Mouse (Mus musculus) heart, postnatal 0 days (tissue): ENCODE results near the gene Npas3. TPM values are rescaled to one million over a fixed set of nuclear protein-coding genes. Genes with fewer than 3 reads are reported as not detected.

ENCODE experiments used
- ATAC-seq: fragments of 200-750 bp; cut with Nextera tagmentation; 2 replicates; pipeline ENCODE4 v1.8.0; 2017; ENCODE audit warnings: low read depth, moderate number of reproducible peaks, moderate library complexity; ENCODE audit not compliant: insufficient read depth
- DNase-seq: peaks from one replicate; pipeline ENCODE4 v3.0.0-alpha.2; 2016; ENCODE audit warnings: low spot score
- H3K27ac ChIP-seq: fragments of 300-500 bp; sonication (generic); 2 replicates; pipeline ENCODE4 v1.5.1; 2014; ENCODE audit warnings: low read depth, mild to moderate bottlenecking
- H3K27me3 ChIP-seq: fragments of 300-500 bp; sonication (generic); 2 replicates; pipeline ENCODE4 v1.6.1; 2014; ENCODE audit warnings: low read length, mixed read lengths; ENCODE audit not compliant: control insufficient read depth, insufficient read depth
- H3K36me3 ChIP-seq: fragments of 300-500 bp; sonication (generic); replicated peaks from 2 replicates; pipeline ENCODE4 v1.6.1; 2014; ENCODE audit warnings: low read length, mixed read lengths; ENCODE audit not compliant: control insufficient read depth, insufficient read depth
- H3K4me1 ChIP-seq: fragments of 300-500 bp; sonication (generic); 2 replicates; pipeline ENCODE4 v1.6.1; 2014; ENCODE audit warnings: antibody characterized with exemption; ENCODE audit not compliant: control insufficient read depth, insufficient read depth
- H3K4me2 ChIP-seq: fragments of 300-500 bp; sonication (generic); 2 replicates; pipeline ENCODE4 v1.6.1; 2014; ENCODE audit warnings: low read depth, mild to moderate bottlenecking, low read length, moderate library complexity
- H3K4me3 ChIP-seq: fragments of 300-500 bp; sonication (generic); 2 replicates; pipeline ENCODE4 v1.5.1; 2014; ENCODE audit warnings: low read depth, low read length
- H3K9ac ChIP-seq: fragments of 300-500 bp; sonication (generic); replicated peaks from 2 replicates; pipeline ENCODE4 v1.6.1; 2014; ENCODE audit warnings: low read depth, low read length, mixed read lengths
- H3K9me3 ChIP-seq: fragments of 300-500 bp; sonication (generic); replicated peaks from 2 replicates; pipeline ENCODE4 v1.6.1; 2016; ENCODE audit warnings: low read length; ENCODE audit not compliant: control insufficient read depth
- CTCF ChIP-seq: IDR thresholded peaks from 2 replicates; pipeline ENCODE4 v1.5.1; 2016; ENCODE audit warnings: antibody characterized with exemption, control low read depth, low read depth
- EP300 ChIP-seq: IDR thresholded peaks from 2 replicates; pipeline ENCODE4 v1.6.1; 2016; ENCODE audit warnings: antibody characterized with exemption, low read depth
- WGBS: fragments of 180-500 bp; shearing (Covaris S2); extraction: QIAGEN DNeasy Blood & Tissue Kit; methylation state at CpG from one replicate; pipeline ENCODE4 v1.1.7; 2014; 5-methylcytosine and 5-hydroxymethylcytosine counted together
- polyA plus RNA-seq: library from polyadenylated mRNA; unstranded; fragments of >200 nt; fragmentation: Nextera tagmentation; extraction: Ambion mirVana; gene quantifications from 2 replicates; pipeline ENCODE4 v1.2.1, GENCODE M21; 2015
- total RNA-seq: library from RNA; depleted of rRNA; stranded (reverse); fragments of >200 nt; gene quantifications from 2 replicates; pipeline ENCODE4 v1.2.3, GENCODE M21; 2014; ENCODE audit warnings: low replicate concordance

Gene Npas3
- total and polyA plus RNA-seq, 2 experiments from 2014 or later: 0.50 to 0.61 TPM

GRCm38 (mm10) chr12:53969378-53970174 is 721.1 kb downstream of the Npas3 start:
- 83% methylated on average over 10 of the region's 10 CpGs for WGBS
- DNase-seq (no peak), ATAC-seq (no peak)
- no peak for TF ChIP-seq EP300
- TF ChIP-seq CTCF: no peak
- no peak overlapping the region for H3K4me3 ChIP-seq
- no peak overlapping the region for H3K9ac ChIP-seq
- no peak overlapping the region for H3K4me2 ChIP-seq
- no peaks in the 10 kb centered on the region for H3K4me1 ChIP-seq
- no peaks in the 10 kb centered on the region for H3K9me3 ChIP-seq
- H3K27ac ChIP-seq: no peak overlapping the region
- H3K27me3 ChIP-seq: no peaks in the 10 kb centered on the region
- no peaks in the 10 kb centered on the region for H3K36me3 ChIP-seq

- ATAC-seq: no peak
- Histone ChIP-seq H3K36me3 (no peaks in the 10 kb centered on the region), H3K9ac (no peak overlapping the region), H3K4me3 (no peak overlapping the region), H3K27me3 (no peaks in the 10 kb centered on the region), H3K4me2 (no peak overlapping the region), H3K27ac (no peak overlapping the region), H3K4me1 (no peaks in the 10 kb centered on the region), H3K9me3 (no peaks in the 10 kb centered on the region)
- DNase-seq: no peak
- 82% methylated on average over 7 of the region's 7 CpGs for WGBS
- TF ChIP-seq EP300: no peak
- no peak for TF ChIP-seq CTCF
Measured at GRCm38 (mm10) chr12:53970721-53971120, 722.2 kb downstream of the Npas3 start.

- Histone ChIP-seq H3K9ac (no peak overlapping the region), H3K27me3 (no peaks in the 10 kb centered on the region), H3K9me3 (no peaks in the 10 kb centered on the region), H3K4me3 (no peak overlapping the region), H3K4me2 (no peak overlapping the region), H3K27ac (no peak overlapping the region), H3K4me1 (no peaks in the 10 kb centered on the region), H3K36me3 (no peaks in the 10 kb centered on the region)
- DNase-seq (no peak), ATAC-seq (no peak)
- 86% methylated on average over 6 of the region's 6 CpGs for WGBS
- no peak for TF ChIP-seq CTCF
- TF ChIP-seq EP300: no peak
Measured at GRCm38 (mm10) chr12:53973414-53973813, 724.9 kb downstream of the Npas3 start.

- no peaks in the 10 kb centered on the region for H3K36me3 ChIP-seq
- H3K27ac ChIP-seq: no peak overlapping the region
- no peaks in the 10 kb centered on the region for H3K27me3 ChIP-seq
- no peak overlapping the region for H3K4me3 ChIP-seq
- ATAC-seq: no peak
- TF ChIP-seq CTCF (no peak), EP300 (no peak)
- no peaks in the 10 kb centered on the region for H3K9me3 ChIP-seq
- H3K4me2 ChIP-seq: no peak overlapping the region
- DNase-seq: no peak
- WGBS: 81% methylated on average over 9 of the region's 9 CpGs
- no peaks in the 10 kb centered on the region for H3K4me1 ChIP-seq
- no peak overlapping the region for H3K9ac ChIP-seq
Measured at GRCm38 (mm10) chr12:53981575-53982507, 733.4 kb downstream of the Npas3 start.

GRCm38 (mm10) chr12:53983946-53984345 is 735.5 kb downstream of the Npas3 start:
- Histone ChIP-seq H3K4me2 (no peak overlapping the region), H3K4me3 (no peak overlapping the region), H3K9me3 (no peaks in the 10 kb centered on the region), H3K27me3 (no peaks in the 10 kb centered on the region), H3K9ac (no peak overlapping the region), H3K4me1 (no peaks in the 10 kb centered on the region), H3K36me3 (no peaks in the 10 kb centered on the region), H3K27ac (no peak overlapping the region)
- no peak for TF ChIP-seq EP300
- no peak for ATAC-seq
- no peak for DNase-seq
- WGBS: 70% methylated on average over 7 of the region's 7 CpGs
